Mouse (Mus musculus) cerebellum, adult 18-20 months (tissue): ENCODE data around the gene Vmn2r80.
"Not testable (repeated sequence)": the region's sequence is repeated elsewhere in the genome, so short reads cannot be mapped to it uniquely, and the experiment has no call there.

ENCODE experiments used
- DNase-seq, 2 experiments: peaks; one replicate each; pipeline ENCODE4 v3.0.0; 2021

Gene Vmn2r80

DNA sequence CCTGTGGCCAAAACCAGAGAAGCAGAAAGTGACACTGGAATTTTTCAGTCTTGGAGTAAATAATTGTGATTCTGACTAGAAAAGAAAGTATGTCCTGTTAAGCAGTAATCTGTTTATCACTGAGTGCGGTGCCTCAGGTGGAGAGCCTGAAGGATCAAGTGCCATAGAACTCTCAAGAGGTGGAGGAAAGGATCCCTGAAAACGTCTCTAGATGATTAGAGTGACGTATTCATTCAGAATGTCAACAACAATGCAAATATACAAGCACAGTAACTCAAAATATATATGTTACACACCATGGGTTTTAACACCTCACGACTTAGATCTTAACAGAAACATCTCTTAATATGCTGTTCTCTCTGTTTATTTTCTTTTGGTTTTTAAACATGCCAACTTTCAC, at the start of gene Vmn2r80:
TSS of gene Vmn2r80 (plus strand) at position 301 of the 400 bp plus-strand sequence.
- DNase-seq = not testable (repeated sequence)

- DNase-seq = no peak
Measured at GRCm38 (mm10) chr10:79106325-79107282, 42.0 kb upstream of the Vmn2r80 start.

DNA sequence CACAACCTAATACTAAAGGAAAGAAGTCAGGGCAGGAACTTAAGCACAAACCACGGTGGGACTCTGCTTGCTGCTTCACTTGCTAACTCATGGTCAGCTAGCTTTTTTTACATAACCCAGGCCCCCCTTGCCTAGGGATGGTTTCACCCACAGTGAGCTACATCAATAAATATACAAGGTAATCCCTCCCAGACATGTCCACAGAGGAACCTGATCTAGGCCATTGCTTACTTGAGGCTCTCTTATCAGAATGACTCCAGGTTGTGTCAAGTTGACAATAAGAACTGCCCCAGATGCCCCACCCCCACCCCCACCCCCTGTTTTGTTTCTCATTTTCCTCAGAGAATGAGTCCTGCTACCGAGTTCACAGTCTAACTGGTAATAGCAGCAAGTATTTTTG, 41.0 kb upstream of the Vmn2r80 start:
- DNase-seq = no peak

DNA sequence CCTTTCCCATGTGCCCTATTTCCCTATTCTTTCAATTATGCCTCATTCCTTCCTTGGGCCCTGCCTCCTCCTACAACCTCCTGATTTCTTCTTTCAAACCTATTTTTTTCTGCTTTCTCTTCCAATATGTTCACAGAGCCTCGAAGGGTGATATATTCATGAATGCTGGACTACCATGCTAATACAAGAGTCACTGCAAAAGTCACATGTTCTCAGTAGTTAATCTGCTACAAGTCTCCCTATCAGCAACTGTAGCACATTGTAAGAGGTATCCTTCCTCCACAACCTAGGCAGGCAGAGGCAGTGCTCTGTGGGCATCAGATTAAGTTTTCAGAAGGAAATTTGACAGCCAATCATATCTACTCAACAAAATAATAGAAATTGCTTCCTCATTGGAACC, 39.4 kb upstream of the Vmn2r80 start:
- DNase-seq = no peak

GRCm38 (mm10) chr10:79110482-79110881, 38.1 kb upstream of the Vmn2r80 start:
- DNase-seq = no peak

- DNase-seq = no peak
Measured at GRCm38 (mm10) chr10:79115085-79115484, 33.5 kb upstream of the Vmn2r80 start.

GRCm38 (mm10) chr10:79116125-79116849, 32.3 kb upstream of the Vmn2r80 start:
- peak; percentile 56 to 60 for DNase-seq

DNA sequence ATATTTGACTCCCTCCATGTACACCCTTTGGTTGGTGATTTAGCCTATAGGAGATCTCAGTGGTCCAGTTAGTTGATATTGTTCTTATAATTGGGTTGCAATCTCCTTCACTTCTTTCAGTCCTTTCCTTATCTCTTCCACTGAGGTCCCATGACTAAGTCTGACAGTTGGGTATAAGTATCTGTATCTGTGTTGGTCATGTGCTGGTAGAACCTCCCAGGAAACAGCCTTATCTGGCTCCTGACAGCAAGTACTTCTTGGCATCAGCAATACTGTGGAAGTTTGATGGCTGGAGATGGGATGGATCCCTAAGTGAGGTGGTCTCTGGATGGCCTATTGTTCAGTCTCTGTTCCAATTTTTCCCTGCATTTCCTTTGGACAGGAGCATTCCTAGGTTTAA, 3.0 kb downstream of the Vmn2r80 start:
- no peak for DNase-seq

DNA sequence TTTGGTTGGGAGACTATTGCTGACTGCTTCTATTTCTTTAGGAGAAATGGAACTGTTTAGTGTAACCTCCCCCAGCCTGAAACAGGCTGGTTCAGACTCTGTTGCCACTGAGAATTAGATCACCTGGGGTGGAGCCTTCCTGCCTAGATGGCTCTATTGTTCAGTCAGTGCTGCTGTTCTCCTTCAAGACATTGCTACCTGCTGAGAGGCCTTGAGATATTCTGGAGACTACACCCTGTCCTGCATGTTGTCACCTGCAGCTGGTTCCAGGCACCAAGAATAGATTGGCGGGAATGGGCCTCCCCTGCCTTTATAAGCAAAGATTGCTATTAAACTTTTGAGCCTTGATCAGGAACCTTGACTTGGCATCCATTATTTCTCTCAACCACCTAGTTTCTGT, 51.4 kb downstream of the Vmn2r80 start:
- DNase-seq = not testable (repeated sequence)

- DNase-seq = no peak
Measured at GRCm38 (mm10) chr10:79220432-79220831, 71.9 kb downstream of the Vmn2r80 start.

GRCm38 (mm10) chr10:79221606-79222005, 73.0 kb downstream of the Vmn2r80 start:
- DNase-seq = no peak

GRCm38 (mm10) chr10:79222214-79222613, 73.6 kb downstream of the Vmn2r80 start:
- DNase-seq = no peak
